Mouse (Mus musculus) heart, adult 2 months (tissue): ENCODE results near the gene Cdk13. TPM values are rescaled to one million over a fixed set of nuclear protein-coding genes. Genes with fewer than 3 reads are reported as not detected.

ENCODE experiments used
- DNase-seq, 2 experiments: peaks; one replicate each; pipeline ENCODE4 v3.0.0; 2021
- H3K27ac ChIP-seq: fragments of 200-600 bp; 2 replicates; pipeline ENCODE4 v1.8.1; 2022
- H3K27me3 ChIP-seq: fragments of 200-500 bp; 2 replicates; pipeline ENCODE4 v1.6.1; 2012; ENCODE audit warnings: mild to moderate bottlenecking, low read length, inconsistent platforms, mixed read lengths; ENCODE audit not compliant: control insufficient read depth, insufficient read depth
- H3K36me3 ChIP-seq: fragments of 200-500 bp; 2 replicates; pipeline ENCODE4 v1.6.1; 2012; ENCODE audit warnings: low read length, inconsistent platforms; ENCODE audit not compliant: control insufficient read depth, insufficient read depth
- H3K4me1 ChIP-seq: fragments of 200-500 bp; 2 replicates; pipeline ENCODE4 v1.6.1; 2011; ENCODE audit warnings: low read length; ENCODE audit not compliant: control insufficient read depth, insufficient read depth
- H3K4me3 ChIP-seq: fragments of 200-600 bp; 2 replicates; pipeline ENCODE4 v1.8.1; 2022
- H3K79me2 ChIP-seq: fragments of 200-500 bp; replicated peaks from 2 replicates; pipeline ENCODE4 v1.6.1; 2012; ENCODE audit warnings: mild to moderate bottlenecking, inconsistent platforms, low read length, moderate library complexity, mixed read lengths; ENCODE audit not compliant: control insufficient read depth, insufficient read depth
- H3K9ac ChIP-seq: fragments of 200-500 bp; 2 replicates; pipeline ENCODE4 v1.6.1; 2012; ENCODE audit warnings: low read depth, mild to moderate bottlenecking, control low read depth, inconsistent platforms, low read length, mixed read lengths
- CTCF ChIP-seq: fragments of 200-600 bp; IDR thresholded peaks from 2 replicates; pipeline ENCODE4 v1.8.1; 2022; ENCODE audit warnings: antibody characterized with exemption, mild to moderate bottlenecking, moderate library complexity
- EP300 ChIP-seq: fragments of 200-500 bp; IDR thresholded peaks from 2 replicates; pipeline ENCODE4 v1.6.1; 2011; ENCODE audit warnings: low read depth, low read length, control low read depth; ENCODE audit not compliant: insufficient read depth
- POLR2A ChIP-seq: fragments of 200-500 bp; IDR thresholded peaks from 2 replicates; pipeline ENCODE4 v1.6.1; 2011; ENCODE audit warnings: mild to moderate bottlenecking, low read depth, low read length, control low read depth; ENCODE audit not compliant: insufficient read depth
- WGBS: fragments of 180-500 bp; shearing (Covaris S2); methylation state at CpG from one replicate; pipeline ENCODE4 v1.1.7; 2018; 5-methylcytosine and 5-hydroxymethylcytosine counted together
- intact Hi-C: fragments of 180-260 bp; cut with DNase I; formaldehyde crosslinking; loops from one replicate; pipeline ENCODE4 v1.15.1; 2025
- polyA plus RNA-seq: library from polyadenylated mRNA; depleted of rRNA; stranded (reverse); fragments of >200 nt; gene quantifications from 2 replicates; pipeline ENCODE4 v1.2.3, GENCODE M21; 2012
- total RNA-seq, 2 experiments: library from RNA; stranded (reverse); gene quantifications; 2 replicates each; pipeline ENCODE4 v1.2.3; 2021

The Cdk13 gene
- total and polyA plus RNA-seq, 3 experiments: 12.5 to 24.7 (median 22.4) TPM

- Histone ChIP-seq H3K27me3 (no peaks in the 10 kb centered on the region), H3K4me3 (no peak overlapping the region), H3K79me2 (no peaks in the 10 kb centered on the region), H3K36me3 (no peaks in the 10 kb centered on the region), H3K4me1 (no peaks in the 10 kb centered on the region; the same call in 1 of the 2 replicates), H3K27ac (no peak overlapping the region), H3K9ac (no peak overlapping the region)
- no peak for DNase-seq
- 53% methylated on average over 6 of the region's 6 CpGs for WGBS
- TF ChIP-seq CTCF: no peak
- intact Hi-C loops: no loop called here
Measured at GRCm38 (mm10) chr13:17705188-17705826, 99.6 kb downstream of the Cdk13 start.

DNA sequence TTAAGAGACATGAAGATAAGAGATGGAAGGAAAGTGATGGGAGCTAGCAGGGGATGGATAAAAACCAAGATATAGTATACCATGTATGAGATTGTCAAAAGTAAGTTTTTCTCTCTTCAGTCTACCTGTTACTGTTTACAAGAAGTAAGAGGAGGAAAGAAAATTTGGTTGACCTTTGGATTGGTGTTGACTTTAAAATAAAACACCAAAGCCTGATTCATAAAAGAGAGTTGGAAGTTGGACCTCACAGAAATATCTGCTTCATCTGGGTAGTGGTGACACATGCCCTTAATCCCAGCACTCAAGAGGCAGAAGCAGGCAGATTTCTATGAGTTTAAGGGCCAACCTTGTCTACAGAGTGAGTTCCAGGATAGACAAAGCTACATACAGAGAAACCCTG lies 102.6 kb downstream of the Cdk13 start:
- intact Hi-C loops: no loop called here
- no peak overlapping the region for H3K4me3 ChIP-seq

DNA sequence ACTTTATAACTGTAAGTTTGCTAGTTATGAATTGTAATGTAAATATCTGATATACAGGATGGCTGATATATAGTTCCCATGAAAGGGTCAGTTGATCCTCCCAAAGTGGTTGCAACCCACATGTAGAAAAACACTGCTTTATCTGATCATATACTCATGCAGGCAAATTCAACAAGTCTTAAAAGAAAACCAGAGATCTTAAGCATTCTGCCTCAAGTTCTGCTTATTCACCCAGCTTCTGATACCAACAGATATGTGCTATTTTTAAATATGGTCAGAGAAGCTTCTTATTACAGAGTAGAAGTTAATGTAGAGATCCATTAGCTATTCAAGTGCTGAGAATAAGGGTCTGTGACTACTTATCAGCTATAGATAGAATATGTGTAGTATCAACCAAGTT lies 103.6 kb downstream of the Cdk13 start:
- no peaks in the 10 kb centered on the region for H3K4me1 ChIP-seq
- DNase-seq: no peak
- intact Hi-C loops: no loop called here
- no peak overlapping the region for H3K9ac ChIP-seq
- no peak overlapping the region for H3K27ac ChIP-seq
- H3K36me3 ChIP-seq: no peaks in the 10 kb centered on the region
- H3K79me2 ChIP-seq: no peaks in the 10 kb centered on the region; the same call in 1 of the 2 replicates
- H3K4me3 ChIP-seq: no peak overlapping the region
- TF ChIP-seq POLR2A (no peak), CTCF (no peak), EP300 (no peak)
- no peaks in the 10 kb centered on the region for H3K27me3 ChIP-seq

More for the DNA sequence above, 102.6 kb downstream of the Cdk13 start:
- no peak for DNase-seq
- no peaks in the 10 kb centered on the region; the same call in 1 of the 2 replicates for H3K79me2 ChIP-seq
- H3K4me1 ChIP-seq: no peaks in the 10 kb centered on the region
- H3K27me3 ChIP-seq: no peaks in the 10 kb centered on the region
- no peak overlapping the region for H3K27ac ChIP-seq
- H3K36me3 ChIP-seq: no peaks in the 10 kb centered on the region
- TF ChIP-seq CTCF (no peak), EP300 (no peak), POLR2A (no peak)
- H3K9ac ChIP-seq: no peak overlapping the region

DNA sequence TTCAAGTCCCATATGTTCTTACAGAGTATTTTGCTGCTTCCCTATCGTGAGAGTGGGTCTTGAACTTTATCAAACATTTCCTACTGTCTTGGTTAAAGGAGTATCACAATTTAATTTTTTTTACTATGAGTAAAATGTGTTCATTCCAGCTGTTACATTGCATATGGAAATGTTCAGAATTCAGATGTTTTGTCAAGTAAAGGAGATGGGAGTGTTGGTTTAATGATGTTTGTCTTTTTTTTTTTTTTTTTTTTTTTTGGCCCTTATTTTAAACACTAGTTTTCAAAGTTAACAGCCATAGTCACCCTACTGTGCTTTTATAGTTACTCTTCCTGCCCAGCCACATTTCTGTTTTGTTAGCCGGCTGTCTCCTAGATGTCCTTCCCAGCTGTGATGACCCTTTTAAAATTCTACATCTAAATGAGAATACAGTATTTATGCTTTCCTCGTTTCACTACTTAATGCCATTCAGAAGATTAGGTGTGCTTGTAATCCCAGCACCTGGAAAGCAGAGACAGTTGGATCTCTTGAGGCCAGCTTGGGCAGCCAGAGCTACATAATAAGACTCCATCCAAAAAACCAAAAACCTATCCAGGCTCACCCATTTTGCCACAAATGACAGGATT lies 104.7 kb downstream of the Cdk13 start:
- no peak for DNase-seq
- Histone ChIP-seq H3K4me1 (no peaks in the 10 kb centered on the region), H3K36me3 (no peaks in the 10 kb centered on the region; the same call in 1 of the 2 replicates), H3K4me3 (no peak overlapping the region), H3K9ac (no peak overlapping the region), H3K27me3 (no peaks in the 10 kb centered on the region), H3K27ac (no peak overlapping the region), H3K79me2 (peaks cover 2% of the 10 kb centered on the region; the same call in 1 of the 2 replicates)
- intact Hi-C loops: no loop called here
- TF ChIP-seq EP300: no peak
- no peak for TF ChIP-seq POLR2A
- TF ChIP-seq CTCF: no peak
- WGBS: 76% methylated on average over 3 of the region's 3 CpGs

DNA sequence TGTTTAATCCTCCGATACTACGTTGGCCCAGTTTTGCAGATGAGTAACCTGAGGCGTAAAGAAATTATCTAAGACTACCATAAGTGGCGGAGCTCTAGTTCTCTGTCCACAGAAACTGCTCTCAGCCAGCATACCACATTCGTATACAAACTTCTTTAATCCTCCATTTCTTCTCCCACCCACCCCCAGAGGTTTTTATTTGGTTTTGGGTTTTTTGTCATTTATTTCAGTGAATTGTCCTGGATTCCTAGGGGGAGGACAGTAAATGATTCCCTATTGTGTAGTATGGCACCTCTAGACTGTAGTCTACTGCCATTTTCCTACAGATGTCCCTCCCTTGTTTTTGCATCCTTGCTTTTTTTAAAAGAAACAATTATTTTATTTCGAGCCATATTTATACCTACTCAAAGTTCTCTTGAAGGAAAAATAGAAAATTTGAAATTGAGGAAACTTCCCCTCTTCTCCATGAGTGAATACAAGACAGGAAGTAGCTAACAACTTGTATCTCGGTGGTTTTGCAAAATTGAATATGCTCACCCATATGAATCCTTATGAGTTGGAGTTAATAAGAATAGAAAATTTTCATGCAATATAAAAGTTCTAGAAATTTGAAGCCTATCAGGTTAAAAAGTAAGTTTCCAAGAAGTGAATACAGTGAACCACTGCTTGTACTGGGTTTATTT lies 108.9 kb downstream of the Cdk13 start:
- Histone ChIP-seq H3K79me2 (peaks cover 2% of the 10 kb centered on the region; the same call in 1 of the 2 replicates), H3K36me3 (peaks cover 2% of the 10 kb centered on the region; the same call in 1 of the 2 replicates), H3K27me3 (no peaks in the 10 kb centered on the region), H3K4me3 (peak overlapping the region; percentile 80), H3K27ac (peak overlapping the region; percentile 95), H3K4me1 (no peaks in the 10 kb centered on the region), H3K9ac (peak overlapping the region; percentile 99)
- intact Hi-C loops: loop anchor here (1.0 kb wide), 2 partner anchors 109 to 248 kb away; partner anchors contain the start of genes Cdk13 and Rala
- TF ChIP-seq CTCF (no peak), POLR2A (no peak), EP300 (no peak)
- WGBS: 3% methylated on average over 7 of the region's 7 CpGs
- DNase-seq: no peak
